Mouse (Mus musculus): ENCODE data around the gene Lcn12. TPM values are rescaled to one million over a fixed set of nuclear protein-coding genes. Genes with fewer than 3 reads are reported as not detected.

Lcn12 gene
- polyA plus RNA-seq, 1 experiment from 2014 or later = not detected

DNA sequence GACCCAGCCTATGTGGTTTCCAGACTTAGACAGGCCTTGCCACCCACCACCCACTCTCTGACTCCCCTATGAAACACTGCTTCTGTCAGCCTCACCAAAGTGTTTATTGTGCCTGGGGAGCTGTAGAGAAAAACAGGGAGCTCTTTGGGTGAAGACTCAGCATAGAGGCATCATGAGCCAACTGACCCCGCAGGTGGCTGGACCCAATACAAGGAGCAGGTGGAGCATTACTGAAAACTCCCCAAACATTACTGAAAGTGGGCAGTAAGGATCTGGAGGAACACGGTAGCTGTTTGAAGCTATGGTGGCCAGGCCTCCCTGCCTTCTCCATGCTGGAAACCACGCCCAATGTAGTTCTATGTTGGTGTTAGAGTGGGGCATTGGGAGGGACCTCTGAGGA lies 30.1 kb downstream of the Lcn12 start:
- ATAC-seq (replicated peaks; ENCODE audit: low FRiP score, low read depth) (no peak), DNase-seq (ENCODE audit: low spot score) (no peak)
- Histone ChIP-seq H3K9ac (ENCODE audit: low read depth, low read length) (no peak overlapping the region), H3K4me1 (replicated peaks; ENCODE audit: insufficient read depth, low read length) (peaks cover 13% of the 10 kb centered on the region; the same call in 1 of the 2 replicates), H3K27ac (no peak overlapping the region), H3K4me2 (ENCODE audit: low read length) (no peak overlapping the region), H3K9me3 (replicated peaks; ENCODE audit: low read length) (no peaks in the 10 kb centered on the region), H3K27me3 (ENCODE audit: insufficient read depth, low read length) (no peaks in the 10 kb centered on the region), H3K36me3 (ENCODE audit: insufficient read depth, low read length) (no peaks in the 10 kb centered on the region), H3K4me3 (replicated peaks; ENCODE audit: low read depth, low read length) (no peak overlapping the region)
- WGBS = 84% methylated on average over 3 of the region's 3 CpGs
- no peak for TF ChIP-seq CTCF (IDR thresholded peaks at IDR 0.05; ENCODE audit: low read depth)

DNA sequence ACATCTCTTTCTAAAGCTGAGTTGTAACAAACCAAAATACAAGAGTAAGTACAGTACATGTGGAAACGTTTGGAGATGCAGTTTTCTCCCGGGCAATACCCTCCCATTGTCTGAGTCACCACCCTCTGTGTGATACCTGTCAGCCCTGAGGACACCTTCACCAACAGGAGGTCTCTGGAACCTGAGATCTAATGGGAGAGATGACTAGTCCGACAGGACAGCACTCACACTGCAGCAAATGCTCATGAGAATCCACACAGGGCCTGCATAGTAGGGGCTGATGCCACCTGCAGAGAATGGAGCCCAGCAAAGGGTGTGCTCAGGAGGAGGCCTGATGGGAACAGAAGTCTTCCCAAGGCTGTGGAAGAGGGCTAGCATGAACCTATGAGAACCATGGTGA lies 32.3 kb downstream of the Lcn12 start:
- Histone ChIP-seq H3K27ac (peak overlapping the region; percentile 60), H3K9ac (ENCODE audit: low read depth, low read length) (no peak overlapping the region), H3K4me3 (replicated peaks; ENCODE audit: low read depth, low read length) (peak overlapping the region; percentile 57), H3K4me2 (ENCODE audit: low read length) (peak overlapping the region; percentile 85), H3K9me3 (replicated peaks; ENCODE audit: low read length) (no peaks in the 10 kb centered on the region), H3K27me3 (ENCODE audit: insufficient read depth, low read length) (no peaks in the 10 kb centered on the region), H3K36me3 (ENCODE audit: insufficient read depth, low read length) (no peaks in the 10 kb centered on the region), H3K4me1 (replicated peaks; ENCODE audit: insufficient read depth, low read length) (peaks cover 13% of the 10 kb centered on the region; the same call in 1 of the 2 replicates)
- ATAC-seq (replicated peaks; ENCODE audit: low FRiP score, low read depth) (no peak), DNase-seq (ENCODE audit: low spot score) (no peak)
- TF ChIP-seq CTCF (IDR thresholded peaks at IDR 0.05; ENCODE audit: low read depth) = no peak
- 28% methylated on average over 3 of the region's 3 CpGs for WGBS

DNA sequence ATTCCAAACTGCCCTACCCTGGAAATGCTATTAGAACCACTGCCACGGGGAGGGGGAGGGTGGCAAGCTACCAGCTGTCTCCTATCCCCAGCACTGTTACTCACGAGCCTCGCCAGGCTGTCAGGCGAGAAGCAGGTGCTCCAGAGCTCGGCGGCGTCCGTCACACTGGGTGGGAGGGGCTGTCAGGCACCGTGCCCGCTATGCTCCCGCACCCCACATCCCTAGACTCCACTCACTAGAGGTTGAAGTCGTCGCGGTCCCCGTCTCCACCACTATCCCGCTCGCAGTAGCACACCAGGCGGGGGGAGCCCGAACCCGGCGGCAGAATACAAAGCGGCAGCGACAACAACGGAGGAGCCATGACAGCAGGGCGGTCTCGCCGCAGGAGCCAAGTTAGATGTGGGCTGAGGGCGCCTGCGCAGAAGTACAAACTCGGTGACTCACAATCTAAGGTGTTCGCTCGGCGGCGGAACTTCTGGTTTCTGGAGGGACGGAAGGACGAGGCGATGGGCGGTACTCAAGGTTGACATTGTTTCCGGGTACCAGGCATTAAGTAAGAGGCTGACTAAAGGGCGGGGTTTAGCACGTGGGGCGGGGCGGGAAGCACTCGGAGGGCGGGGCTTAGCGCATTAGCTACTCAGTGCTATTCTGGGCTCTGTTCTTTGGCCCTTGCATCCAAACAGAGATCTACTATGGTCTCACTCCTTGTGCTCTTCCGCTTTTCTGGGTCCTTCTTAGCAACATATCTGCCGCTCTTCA lies 33.0 kb downstream of the Lcn12 start, which contains the start of gene Paxx:
Gene Paxx, minus strand, starts transcription at position 544 of the 759 bp plus-strand sequence.
- DNase-seq (ENCODE audit: low spot score) = peak; percentile 99
- under 1% methylated on average over 48 of the region's 48 CpGs for WGBS
- H3K4me3 ChIP-seq (replicated peaks; ENCODE audit: low read depth, low read length) = peak within 1 kb of the TSS; percentile 57
- peak within 1 kb of the TSS; percentile 90 for H3K27ac ChIP-seq
- no peaks in the 10 kb centered on the region for H3K27me3 ChIP-seq (ENCODE audit: insufficient read depth, low read length)
- H3K4me1 ChIP-seq (replicated peaks; ENCODE audit: insufficient read depth, low read length) = peaks cover 13% of the 10 kb centered on the region; the same call in 1 of the 2 replicates
- peak within 1 kb of the TSS; percentile 71 for H3K9ac ChIP-seq (ENCODE audit: low read depth, low read length)
- no peak for TF ChIP-seq CTCF (IDR thresholded peaks at IDR 0.05; ENCODE audit: low read depth)
- no peaks in the 10 kb centered on the region for H3K9me3 ChIP-seq (replicated peaks; ENCODE audit: low read length)
- no peaks in the 10 kb centered on the region for H3K36me3 ChIP-seq (ENCODE audit: insufficient read depth, low read length)
- peak; percentile 89 for ATAC-seq (replicated peaks; ENCODE audit: low FRiP score, low read depth)
- peak within 1 kb of the TSS; percentile 85 for H3K4me2 ChIP-seq (ENCODE audit: low read length)

DNA sequence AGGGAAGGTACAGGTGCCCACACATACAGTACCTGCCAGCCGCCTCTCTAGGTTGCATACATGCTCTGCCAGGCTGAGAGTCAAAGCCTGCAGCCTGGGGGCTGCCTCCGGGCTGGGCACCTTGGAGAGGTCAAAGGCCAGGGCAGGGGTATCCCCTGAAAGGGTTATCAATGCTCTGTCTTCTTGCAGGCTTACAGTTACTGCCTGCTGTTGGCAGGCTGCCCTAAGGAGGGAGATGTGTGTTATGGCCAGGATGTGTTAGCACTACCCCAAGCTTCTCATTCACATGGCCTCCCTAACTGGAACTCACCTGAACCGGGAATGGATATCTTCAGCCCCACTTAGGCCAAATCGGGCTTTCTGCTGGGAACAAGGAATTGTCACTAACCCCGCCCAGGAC lies 33.6 kb downstream of the Lcn12 start:
- peak overlapping the region; percentile 57 for H3K4me3 ChIP-seq (replicated peaks; ENCODE audit: low read depth, low read length)
- H3K36me3 ChIP-seq (ENCODE audit: insufficient read depth, low read length) = no peaks in the 10 kb centered on the region
- H3K4me1 ChIP-seq (replicated peaks; ENCODE audit: insufficient read depth, low read length) = peaks cover 13% of the 10 kb centered on the region; the same call in 1 of the 2 replicates
- H3K27ac ChIP-seq = peak overlapping the region; percentile 90
- 29% methylated on average over 5 of the region's 5 CpGs for WGBS
- ATAC-seq (replicated peaks; ENCODE audit: low FRiP score, low read depth) = peak; percentile 11; the same call in 1 of the 2 replicates
- no peaks in the 10 kb centered on the region for H3K9me3 ChIP-seq (replicated peaks; ENCODE audit: low read length)
- H3K9ac ChIP-seq (ENCODE audit: low read depth, low read length) = peak overlapping the region; percentile 71; the same call in 1 of the 2 replicates
- H3K4me2 ChIP-seq (ENCODE audit: low read length) = peak overlapping the region; percentile 85
- DNase-seq (ENCODE audit: low spot score) = no peak
- H3K27me3 ChIP-seq (ENCODE audit: insufficient read depth, low read length) = no peaks in the 10 kb centered on the region
- no peak for TF ChIP-seq CTCF (IDR thresholded peaks at IDR 0.05; ENCODE audit: low read depth)

DNA sequence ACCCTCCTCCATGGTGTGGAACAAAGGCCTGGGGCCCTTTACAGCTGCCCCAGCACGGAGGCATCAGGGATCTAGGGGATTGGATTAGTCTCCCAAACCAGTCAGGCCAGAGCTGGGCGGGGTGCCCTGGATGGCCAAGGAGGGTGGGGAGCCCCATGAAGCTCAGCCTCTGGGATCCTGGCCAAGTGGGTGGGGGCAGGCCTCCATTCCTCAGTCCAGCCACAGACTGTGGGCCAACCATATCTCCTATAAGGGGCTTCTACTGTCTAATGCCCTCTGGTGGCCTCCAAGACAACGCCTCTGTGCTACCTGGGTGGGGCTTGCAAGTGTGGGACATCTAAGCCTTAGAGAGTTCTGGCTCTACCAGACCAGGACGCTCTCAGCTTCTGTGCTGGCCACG lies 34.8 kb downstream of the Lcn12 start:
- Histone ChIP-seq H3K4me2 (ENCODE audit: low read length) (no peak overlapping the region), H3K4me1 (replicated peaks; ENCODE audit: insufficient read depth, low read length) (peaks cover 13% of the 10 kb centered on the region; the same call in 1 of the 2 replicates), H3K27me3 (ENCODE audit: insufficient read depth, low read length) (no peaks in the 10 kb centered on the region), H3K36me3 (ENCODE audit: insufficient read depth, low read length) (no peaks in the 10 kb centered on the region), H3K4me3 (replicated peaks; ENCODE audit: low read depth, low read length) (no peak overlapping the region), H3K27ac (no peak overlapping the region; the same call in 1 of the 2 replicates), H3K9ac (ENCODE audit: low read depth, low read length) (no peak overlapping the region), H3K9me3 (replicated peaks; ENCODE audit: low read length) (no peaks in the 10 kb centered on the region)
- 73% methylated on average over 5 of the region's 5 CpGs for WGBS
- peak; percentile 28; the same call in 1 of the 2 replicates for TF ChIP-seq CTCF (IDR thresholded peaks at IDR 0.05; ENCODE audit: low read depth)
- DNase-seq (ENCODE audit: low spot score) (no peak), ATAC-seq (replicated peaks; ENCODE audit: low FRiP score, low read depth) (no peak)

DNA sequence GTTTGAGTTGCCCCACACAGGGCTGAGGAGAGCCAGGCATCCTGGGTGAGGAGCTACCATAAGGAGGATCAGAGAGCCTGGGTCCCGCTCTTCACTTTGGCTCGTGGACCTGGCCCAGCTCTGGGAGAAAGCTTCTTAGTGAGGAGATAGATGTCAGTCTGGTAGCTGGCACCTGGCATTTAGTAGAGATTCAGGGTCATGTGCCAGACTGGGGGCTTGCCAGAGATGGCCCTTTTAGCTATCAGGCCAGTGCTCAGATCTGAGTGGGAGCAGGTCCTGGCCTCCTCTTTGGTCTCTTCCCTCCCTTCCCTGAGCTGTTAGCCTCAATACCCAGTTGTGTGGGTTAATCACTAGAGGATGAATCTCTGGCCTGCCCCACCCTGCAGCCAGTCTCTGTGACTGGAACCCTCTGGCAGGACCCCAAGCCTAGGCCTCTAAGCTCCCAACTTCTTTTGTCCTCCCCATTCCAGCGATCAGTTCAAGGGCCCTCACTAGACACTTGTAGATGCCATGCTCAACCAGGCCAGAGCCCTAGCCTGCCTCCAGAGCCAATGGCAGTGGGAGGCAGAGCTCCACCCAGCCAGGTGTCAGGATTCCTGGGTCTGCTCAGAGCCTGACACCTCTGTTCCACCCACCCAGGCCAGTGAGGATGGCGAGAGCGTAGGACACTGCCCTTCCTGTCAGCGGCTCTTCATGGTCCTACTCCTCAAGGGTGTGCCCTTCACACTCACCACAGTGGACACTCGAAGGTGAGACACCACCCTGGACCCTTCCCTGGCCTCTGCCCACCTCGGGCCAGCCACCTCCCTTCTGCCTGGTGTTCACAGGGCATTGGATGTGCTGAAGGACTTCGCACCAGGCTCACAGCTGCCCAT lies 36.5 kb downstream of the Lcn12 start:
- ATAC-seq (replicated peaks; ENCODE audit: low FRiP score, low read depth) (no peak), DNase-seq (ENCODE audit: low spot score) (no peak)
- H3K27ac ChIP-seq = no peak overlapping the region

More for the DNA sequence above, 36.5 kb downstream of the Lcn12 start:
- Histone ChIP-seq H3K4me2 (ENCODE audit: low read length) (no peak overlapping the region), H3K9ac (ENCODE audit: low read depth, low read length) (0 out of 2 replicates have a peak overlapping the region, but pooled peaks have one; percentile 8), H3K9me3 (replicated peaks; ENCODE audit: low read length) (no peaks in the 10 kb centered on the region), H3K27me3 (ENCODE audit: insufficient read depth, low read length) (no peaks in the 10 kb centered on the region), H3K36me3 (ENCODE audit: insufficient read depth, low read length) (no peaks in the 10 kb centered on the region), H3K4me1 (replicated peaks; ENCODE audit: insufficient read depth, low read length) (peaks cover 13% of the 10 kb centered on the region; the same call in 1 of the 2 replicates), H3K4me3 (replicated peaks; ENCODE audit: low read depth, low read length) (no peak overlapping the region)
- WGBS = 84% methylated on average over 9 of the region's 9 CpGs
- TF ChIP-seq CTCF (IDR thresholded peaks at IDR 0.05; ENCODE audit: low read depth) = no peak

Measured in kidney, postnatal 0 days (tissue).